Mouse (Mus musculus) myocyte (in vitro differentiated cells): Measurements from ENCODE around the gene Plekhm3.

ENCODE experiments used
- E2F4 ChIP-seq: IDR thresholded peaks from one replicate; pipeline ENCODE4 v1.6.1; 2011; ENCODE audit warnings: mild to moderate bottlenecking, control low read depth, moderate library complexity; ENCODE audit not compliant: insufficient read depth
- MAX ChIP-seq: IDR thresholded peaks from one replicate; pipeline ENCODE4 v1.6.1; 2011; ENCODE audit warnings: low read depth, mild to moderate bottlenecking, control low read depth
- MYOD1 ChIP-seq, 3 experiments: IDR thresholded peaks; one replicate each; pipeline ENCODE4 v1.6.1; 2011; ENCODE audit warnings: control low read depth in 2 of 3, low read depth in 2 of 3, mild to moderate bottlenecking in 2 of 3, moderate library complexity in 1 of 3; ENCODE audit not compliant: insufficient read length in 2 of 3, control insufficient read depth in 1 of 3
- MYOG ChIP-seq, 3 experiments: IDR thresholded peaks; one replicate each; pipeline ENCODE4 v1.6.1; 2011; ENCODE audit warnings: control low read depth in 2 of 3, low read depth in 2 of 3, mild to moderate bottlenecking in 2 of 3; ENCODE audit not compliant: insufficient read length in 2 of 3, control insufficient read depth in 1 of 3, insufficient read depth in 1 of 3
- POLR2A ChIP-seq: IDR thresholded peaks from one replicate; pipeline ENCODE4 v1.6.1; 2011; ENCODE audit warnings: low read depth, mild to moderate bottlenecking, control low read depth, moderate library complexity; ENCODE audit not compliant: insufficient read length
- POLR2AphosphoS2 ChIP-seq: IDR thresholded peaks from one replicate; pipeline ENCODE4 v1.6.1; 2011; ENCODE audit warnings: low read depth, control low read depth; ENCODE audit not compliant: insufficient read length
- REST ChIP-seq: IDR thresholded peaks from one replicate; pipeline ENCODE4 v1.6.1; 2011; ENCODE audit warnings: mild to moderate bottlenecking, control low read depth, moderate library complexity; ENCODE audit not compliant: insufficient read depth, insufficient read length
- SRF ChIP-seq: IDR thresholded peaks from one replicate; pipeline ENCODE4 v1.6.1; 2011; ENCODE audit warnings: low read depth; ENCODE audit not compliant: control insufficient read depth, insufficient read length
- TCF3 ChIP-seq: IDR thresholded peaks from one replicate; pipeline ENCODE4 v1.6.1; 2011; ENCODE audit warnings: low read depth, control low read depth; ENCODE audit not compliant: insufficient read length
- USF1 ChIP-seq: IDR thresholded peaks from one replicate; pipeline ENCODE4 v1.6.1; 2011; ENCODE audit warnings: low read depth, mild to moderate bottlenecking, control low read depth, moderate library complexity

- TF ChIP-seq REST (no peak), POLR2A (no peak), USF1 (no peak), MAX (no peak), MYOD1 (IDR thresholded peaks at IDR 0.05; ENCODE audit: control insufficient read depth in 1 of 3, insufficient read length in 2 of 3, low read depth in 2 of 3) (no peak), TCF3 (no peak), POLR2AphosphoS2 (no peak), E2F4 (no peak), MYOG (IDR thresholded peaks at IDR 0.05; ENCODE audit: control insufficient read depth in 1 of 3, insufficient read depth in 1 of 3, insufficient read length in 2 of 3, low read depth in 2 of 3) (no peak), SRF (no peak)
Observed at GRCm38 (mm10) chr1:64738661-64739082, 218.0 kb downstream of the Plekhm3 start.
